Mouse (Mus musculus): ENCODE results near the gene Nbeal1. TPM values are rescaled to one million over a fixed set of nuclear protein-coding genes. Genes with fewer than 3 reads are reported as not detected.

Gene Nbeal1
- polyA plus RNA-seq, 1 experiment: not detected

GRCm38 (mm10) chr1:60179376-60179775 is 1.0 kb upstream of the Nbeal1 start:
- TF ChIP-seq POLR2A (IDR thresholded peaks at IDR 0.05; ENCODE audit: insufficient read depth, low read depth, low read length) (no peak), CTCF (IDR thresholded peaks at IDR 0.05; ENCODE audit: insufficient read depth, low read depth, low read length) (no peak)
- no peak overlapping the region for H3K27ac ChIP-seq (ENCODE audit: insufficient read depth, low read depth, low read length)
- H3K4me3 ChIP-seq (ENCODE audit: insufficient read depth, low read depth, low read length): no peak overlapping the region
- no peaks in the 10 kb centered on the region for H3K4me1 ChIP-seq (ENCODE audit: control insufficient read depth, insufficient read depth, low read length)
- 25% methylated on average over 4 of the region's 4 CpGs for WGBS

GRCm38 (mm10) chr1:60180784-60181221 is 404 bp downstream of the Nbeal1 start:
- TF ChIP-seq POLR2A (IDR thresholded peaks at IDR 0.05; ENCODE audit: insufficient read depth, low read depth, low read length) (no peak), CTCF (IDR thresholded peaks at IDR 0.05; ENCODE audit: insufficient read depth, low read depth, low read length) (no peak)
- under 1% methylated on average over 30 of the region's 30 CpGs for WGBS

GRCm38 (mm10) chr1:60188454-60188853 is 8.1 kb downstream of the Nbeal1 start:
- TF ChIP-seq CTCF (IDR thresholded peaks at IDR 0.05; ENCODE audit: insufficient read depth, low read depth, low read length): no peak
- TF ChIP-seq POLR2A (IDR thresholded peaks at IDR 0.05; ENCODE audit: insufficient read depth, low read depth, low read length): no peak
- H3K27ac ChIP-seq (ENCODE audit: insufficient read depth, low read depth, low read length): no peak overlapping the region
- H3K4me1 ChIP-seq (ENCODE audit: control insufficient read depth, insufficient read depth, low read length): no peaks in the 10 kb centered on the region
- no peak overlapping the region for H3K4me3 ChIP-seq (ENCODE audit: insufficient read depth, low read depth, low read length)

More at GRCm38 (mm10) chr1:60180784-60181221, 404 bp downstream of the Nbeal1 start:
- Histone ChIP-seq H3K4me3 (ENCODE audit: insufficient read depth, low read depth, low read length) (peak overlapping the region; percentile 87), H3K4me1 (ENCODE audit: control insufficient read depth, insufficient read depth, low read length) (no peaks in the 10 kb centered on the region), H3K27ac (ENCODE audit: insufficient read depth, low read depth, low read length) (peak overlapping the region; percentile 19; the same call in 1 of the 2 replicates)

GRCm38 (mm10) chr1:60196813-60197212 is 16.4 kb downstream of the Nbeal1 start:
- WGBS: 91% methylated on average over 3 of the region's 3 CpGs
- TF ChIP-seq POLR2A (IDR thresholded peaks at IDR 0.05; ENCODE audit: insufficient read depth, low read depth, low read length) (no peak), CTCF (IDR thresholded peaks at IDR 0.05; ENCODE audit: insufficient read depth, low read depth, low read length) (no peak)
- H3K27ac ChIP-seq (ENCODE audit: insufficient read depth, low read depth, low read length): no peak overlapping the region
- H3K4me1 ChIP-seq (ENCODE audit: control insufficient read depth, insufficient read depth, low read length): no peaks in the 10 kb centered on the region
- no peak overlapping the region for H3K4me3 ChIP-seq (ENCODE audit: insufficient read depth, low read depth, low read length)

GRCm38 (mm10) chr1:60199006-60199405 is 18.6 kb downstream of the Nbeal1 start:
- TF ChIP-seq POLR2A (IDR thresholded peaks at IDR 0.05; ENCODE audit: insufficient read depth, low read depth, low read length) (no peak), CTCF (IDR thresholded peaks at IDR 0.05; ENCODE audit: insufficient read depth, low read depth, low read length) (no peak)
- no peak overlapping the region for H3K27ac ChIP-seq (ENCODE audit: insufficient read depth, low read depth, low read length)
- no peaks in the 10 kb centered on the region for H3K4me1 ChIP-seq (ENCODE audit: control insufficient read depth, insufficient read depth, low read length)
- WGBS: 34% methylated on average over 4 of the region's 4 CpGs
- no peak overlapping the region for H3K4me3 ChIP-seq (ENCODE audit: insufficient read depth, low read depth, low read length)

- 95% methylated on average over 4 of the region's 4 CpGs for WGBS
- no peak overlapping the region for H3K27ac ChIP-seq (ENCODE audit: insufficient read depth, low read depth, low read length)
- TF ChIP-seq POLR2A (IDR thresholded peaks at IDR 0.05; ENCODE audit: insufficient read depth, low read depth, low read length) (no peak), CTCF (IDR thresholded peaks at IDR 0.05; ENCODE audit: insufficient read depth, low read depth, low read length) (no peak)
- H3K4me1 ChIP-seq (ENCODE audit: control insufficient read depth, insufficient read depth, low read length): no peaks in the 10 kb centered on the region
- no peak overlapping the region for H3K4me3 ChIP-seq (ENCODE audit: insufficient read depth, low read depth, low read length)
Observed at GRCm38 (mm10) chr1:60236261-60236660, 55.9 kb downstream of the Nbeal1 start.

GRCm38 (mm10) chr1:60240430-60240829 is 60.0 kb downstream of the Nbeal1 start:
- H3K4me3 ChIP-seq (ENCODE audit: insufficient read depth, low read depth, low read length): no peak overlapping the region
- TF ChIP-seq POLR2A (IDR thresholded peaks at IDR 0.05; ENCODE audit: insufficient read depth, low read depth, low read length) (no peak), CTCF (IDR thresholded peaks at IDR 0.05; ENCODE audit: insufficient read depth, low read depth, low read length) (no peak)
- no peaks in the 10 kb centered on the region for H3K4me1 ChIP-seq (ENCODE audit: control insufficient read depth, insufficient read depth, low read length)
- no peak overlapping the region for H3K27ac ChIP-seq (ENCODE audit: insufficient read depth, low read depth, low read length)

GRCm38 (mm10) chr1:60268113-60268512 is 87.7 kb downstream of the Nbeal1 start:
- no peak overlapping the region for H3K4me3 ChIP-seq (ENCODE audit: insufficient read depth, low read depth, low read length)
- H3K4me1 ChIP-seq (ENCODE audit: control insufficient read depth, insufficient read depth, low read length): no peaks in the 10 kb centered on the region
- TF ChIP-seq CTCF (IDR thresholded peaks at IDR 0.05; ENCODE audit: insufficient read depth, low read depth, low read length): no peak
- TF ChIP-seq POLR2A (IDR thresholded peaks at IDR 0.05; ENCODE audit: insufficient read depth, low read depth, low read length): no peak
- H3K27ac ChIP-seq (ENCODE audit: insufficient read depth, low read depth, low read length): no peak overlapping the region
- 98% methylated on average over 3 of the region's 3 CpGs for WGBS

GRCm38 (mm10) chr1:60269314-60269713 is 88.9 kb downstream of the Nbeal1 start:
- no peak overlapping the region for H3K27ac ChIP-seq (ENCODE audit: insufficient read depth, low read depth, low read length)
- H3K4me1 ChIP-seq (ENCODE audit: control insufficient read depth, insufficient read depth, low read length): no peaks in the 10 kb centered on the region
- TF ChIP-seq POLR2A (IDR thresholded peaks at IDR 0.05; ENCODE audit: insufficient read depth, low read depth, low read length) (no peak), CTCF (IDR thresholded peaks at IDR 0.05; ENCODE audit: insufficient read depth, low read depth, low read length) (no peak)
- H3K4me3 ChIP-seq (ENCODE audit: insufficient read depth, low read depth, low read length): no peak overlapping the region

GRCm38 (mm10) chr1:60272471-60272870 is 92.1 kb downstream of the Nbeal1 start:
- WGBS: 69% methylated on average over 2 of the region's 2 CpGs
- H3K4me3 ChIP-seq (ENCODE audit: insufficient read depth, low read depth, low read length): no peak overlapping the region
- TF ChIP-seq POLR2A (IDR thresholded peaks at IDR 0.05; ENCODE audit: insufficient read depth, low read depth, low read length): no peak
- no peak for TF ChIP-seq CTCF (IDR thresholded peaks at IDR 0.05; ENCODE audit: insufficient read depth, low read depth, low read length)
- H3K27ac ChIP-seq (ENCODE audit: insufficient read depth, low read depth, low read length): no peak overlapping the region
- no peaks in the 10 kb centered on the region for H3K4me1 ChIP-seq (ENCODE audit: control insufficient read depth, insufficient read depth, low read length)

All from olfactory bulb, adult 2 months (tissue).